Mouse (Mus musculus): ENCODE data around the gene Sf3b1.
A peak's percentile ranks its signal among the peaks of the same experiment; 100 is the strongest.
"Not testable (repeated sequence)": the region's sequence is repeated elsewhere in the genome, so short reads cannot be mapped to it uniquely, and the experiment has no call there.

The Sf3b1 gene

DNA sequence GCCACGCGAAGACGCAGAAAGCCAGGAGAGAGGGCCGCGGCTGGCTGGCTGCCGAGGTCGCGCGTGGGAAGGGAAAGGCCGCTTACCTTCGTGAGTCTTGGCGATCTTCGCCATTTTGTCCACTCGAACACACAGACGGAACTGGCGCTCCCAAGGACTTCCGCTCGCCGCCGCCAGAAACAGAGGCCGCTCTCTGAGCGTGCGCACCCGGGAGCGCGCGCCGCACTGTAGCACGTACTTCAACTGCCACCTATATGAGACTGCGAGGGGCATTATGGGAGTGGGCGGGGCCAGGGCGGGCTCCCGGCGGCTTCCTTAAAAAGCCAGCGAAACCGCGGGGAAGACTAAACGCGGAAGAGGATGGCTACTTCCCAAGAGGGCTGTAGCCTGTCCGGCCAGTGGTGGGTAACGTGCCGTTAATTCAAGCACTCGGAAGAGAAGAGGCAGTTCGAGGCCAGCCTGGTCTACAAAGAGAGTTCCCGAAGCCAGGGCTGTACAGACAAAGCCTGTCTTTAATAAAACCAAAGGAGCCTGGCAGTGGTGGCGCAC is at the start of gene Sf3b1:
TSS of gene Sf3b1 (minus strand) at position 229 of the 549 bp plus-strand sequence.
- peak; percentile 94 for DNase-seq (ENCODE audit: low read depth, low spot score)

DNA sequence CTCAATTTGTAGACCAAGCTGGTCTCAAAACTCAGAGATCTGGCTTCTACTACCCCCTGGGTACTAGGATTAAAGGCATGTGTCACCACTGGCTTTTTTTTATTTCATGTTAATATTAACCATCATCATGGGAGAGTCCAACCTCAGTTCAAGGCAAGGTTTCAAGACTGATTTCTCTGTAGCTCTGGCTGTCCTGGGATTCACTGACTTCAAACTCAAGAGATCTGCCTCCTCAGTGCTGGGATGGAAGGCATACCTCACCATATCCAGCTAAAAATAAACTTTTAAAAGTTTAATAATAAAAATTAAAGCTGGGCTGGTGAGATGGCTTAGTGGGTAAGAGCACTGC is 49.1 kb upstream of the Sf3b1 start:
- DNase-seq (ENCODE audit: low read depth, low spot score), result no peak

DNA sequence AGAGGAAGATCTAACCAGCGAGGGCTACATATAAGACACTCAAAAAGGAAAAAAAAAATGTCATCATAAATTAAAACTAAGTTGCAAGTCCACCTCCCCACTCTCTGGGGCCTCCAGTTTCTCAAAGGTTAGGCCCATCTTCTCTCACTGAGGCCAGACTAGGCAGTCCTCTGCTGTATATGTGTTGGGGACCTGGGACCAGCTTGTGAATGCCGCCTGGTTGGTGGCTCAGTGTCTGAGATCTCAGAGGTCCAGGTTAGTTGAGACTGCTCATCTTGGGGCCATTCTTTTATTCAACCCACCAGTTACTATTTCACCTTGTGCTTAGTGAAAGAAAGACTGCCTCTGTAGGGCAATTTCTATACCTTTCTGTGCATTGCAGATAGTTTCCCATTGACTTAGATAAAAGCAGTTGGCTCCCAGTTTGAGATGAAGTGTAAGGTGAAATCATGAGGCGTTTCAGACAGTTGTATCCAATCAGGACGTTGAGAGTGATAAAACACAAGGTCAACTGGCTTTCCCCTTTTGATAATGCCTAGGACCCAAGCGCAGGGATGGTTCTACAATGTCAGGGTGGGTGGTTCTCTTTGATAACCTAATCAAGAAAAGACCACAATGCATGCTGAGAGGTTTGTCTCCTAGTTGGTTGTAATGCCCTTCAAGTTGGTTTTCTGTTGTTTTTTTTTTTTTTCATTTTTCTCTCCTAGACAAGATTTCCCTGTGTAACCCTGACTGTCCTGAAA is 48.5 kb upstream of the Sf3b1 start:
- no peak for DNase-seq (ENCODE audit: low read depth, low spot score)

DNA sequence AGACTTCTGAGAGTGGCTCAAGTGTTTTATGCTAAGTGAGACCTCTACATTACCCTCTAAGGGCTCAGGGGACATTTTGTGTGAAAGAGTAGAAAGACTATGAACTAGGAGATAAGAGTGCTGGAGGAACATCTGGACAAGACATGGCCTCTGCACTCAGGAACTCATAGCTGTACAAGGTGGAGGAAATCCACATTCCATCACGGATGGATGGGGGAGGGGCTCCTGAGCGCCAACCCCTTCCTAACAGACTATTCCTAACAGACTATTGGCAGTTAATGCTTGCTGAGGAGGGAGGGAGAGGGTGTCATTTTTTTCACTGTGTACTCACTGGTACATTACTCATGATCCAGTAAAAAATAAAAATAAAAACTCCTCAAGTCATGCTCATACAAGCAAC is 47.5 kb upstream of the Sf3b1 start:
- DNase-seq (ENCODE audit: low read depth, low spot score), result no peak

DNA sequence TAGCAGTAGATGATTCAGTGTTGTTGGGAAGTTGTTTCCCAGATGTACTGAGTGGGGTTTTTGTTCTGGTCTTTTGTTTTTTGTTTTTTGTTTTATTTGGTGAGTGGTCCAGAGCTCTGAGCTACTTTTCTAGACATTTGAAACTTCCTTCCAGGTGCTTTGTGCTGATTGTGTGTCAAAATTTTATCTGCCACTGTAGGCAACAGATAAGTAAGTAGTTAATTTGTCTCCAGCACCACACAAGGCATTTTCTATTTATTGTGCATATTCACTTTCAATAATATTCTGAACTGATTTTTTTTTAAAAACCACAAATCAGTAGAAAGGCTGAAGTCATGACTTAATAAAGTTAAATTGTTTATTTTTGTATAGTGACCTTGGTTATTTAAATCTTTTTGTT is 45.0 kb upstream of the Sf3b1 start:
- DNase-seq (ENCODE audit: low read depth, low spot score), result not testable (repeated sequence)

DNA sequence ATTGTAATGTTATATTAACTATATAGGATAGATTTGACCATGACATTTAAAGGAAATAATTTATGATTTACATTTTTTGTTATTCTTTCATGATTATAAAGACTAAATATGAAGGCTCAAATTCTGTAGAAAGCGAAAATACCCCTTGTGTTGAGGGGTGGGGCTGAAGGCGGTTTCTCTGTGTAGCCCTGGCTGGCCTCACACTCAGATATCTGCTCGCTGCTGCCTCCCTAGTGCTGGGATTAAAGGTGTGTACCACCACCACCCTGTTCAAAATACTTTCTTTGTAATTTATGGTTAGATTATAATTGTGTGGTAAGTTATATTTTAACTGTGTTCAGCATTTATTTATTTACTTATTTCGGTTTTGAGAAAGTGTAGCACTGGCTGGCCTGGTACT is 34.5 kb upstream of the Sf3b1 start:
- DNase-seq (ENCODE audit: low read depth, low spot score), result no peak

DNA sequence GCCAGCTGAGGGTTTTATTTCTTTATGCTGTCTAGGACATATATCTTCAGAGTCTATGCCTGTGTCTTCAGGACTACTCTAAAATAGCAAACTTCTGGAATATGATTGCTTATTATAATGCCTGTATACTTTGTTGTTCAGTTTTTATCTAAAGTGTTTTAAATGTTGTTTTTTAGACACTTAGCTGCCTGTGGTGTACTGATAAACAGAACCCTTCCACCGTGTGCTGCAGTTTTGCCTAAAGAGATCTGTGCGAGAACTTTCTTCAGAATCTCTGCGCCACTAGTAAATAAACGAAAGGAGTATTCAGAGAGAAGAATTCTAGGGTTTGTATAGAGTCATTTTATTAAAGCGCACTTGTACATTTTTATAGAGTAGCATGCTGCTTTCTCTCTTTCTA is 33.8 kb upstream of the Sf3b1 start:
- no peak for DNase-seq (ENCODE audit: low read depth, low spot score)

DNA sequence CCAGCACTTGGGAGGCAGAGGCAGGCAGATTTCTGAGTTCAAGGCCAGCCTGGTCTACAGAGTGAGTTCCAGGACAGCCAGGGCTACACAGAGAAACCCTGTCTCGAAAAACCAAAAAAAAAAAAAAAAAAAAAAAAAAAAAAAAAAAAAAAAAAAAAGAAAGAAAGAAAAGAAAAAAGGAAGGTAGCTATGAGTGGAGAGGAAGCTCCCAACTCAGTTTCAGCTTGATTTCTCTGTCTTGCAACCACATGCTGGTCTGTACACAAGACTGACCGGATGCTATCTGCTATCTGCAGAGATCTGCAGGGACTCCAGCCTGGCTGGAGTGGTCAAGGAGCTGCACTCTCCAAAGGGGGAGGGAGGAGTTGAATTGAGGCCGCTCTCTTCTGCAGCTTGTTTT is 31.1 kb upstream of the Sf3b1 start:
- DNase-seq (ENCODE audit: low read depth, low spot score), result not testable (repeated sequence)

DNA sequence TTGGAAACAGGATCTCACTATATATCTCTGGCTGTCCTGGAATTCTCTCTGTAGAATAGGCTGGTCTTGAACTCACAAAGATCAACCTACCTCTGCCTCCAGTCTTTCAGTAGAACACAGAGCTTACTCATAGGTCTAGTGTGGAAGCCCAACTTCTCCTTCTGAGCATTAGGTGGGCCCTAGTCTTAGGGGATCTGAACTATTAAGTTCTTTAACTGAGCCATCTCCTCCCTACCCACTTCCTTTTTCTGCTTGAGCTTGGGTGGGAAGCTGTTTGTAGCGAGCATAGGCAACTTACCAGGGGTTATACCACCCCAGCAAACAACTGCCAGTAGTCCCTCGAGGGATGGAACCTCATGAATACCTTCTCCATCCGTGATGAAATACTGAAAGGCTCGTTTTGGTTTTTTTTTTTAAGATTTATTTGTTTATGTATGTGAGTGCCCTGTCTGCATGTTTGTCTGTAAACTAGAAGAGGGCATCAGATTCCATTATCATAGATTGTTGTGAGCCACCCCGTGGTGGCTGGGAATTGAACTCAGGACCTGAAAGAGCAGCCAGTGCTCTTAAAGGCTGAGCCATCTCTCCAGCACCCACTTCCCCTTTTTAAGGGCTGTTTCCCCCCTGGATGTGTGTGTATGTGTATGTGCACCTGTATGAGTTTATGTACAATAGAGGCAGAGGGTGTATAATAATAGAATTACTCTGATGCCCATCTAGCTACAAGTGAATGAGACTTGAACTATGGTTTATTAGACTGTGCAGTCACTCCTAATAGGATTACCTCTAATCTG is 28.2 kb upstream of the Sf3b1 start:
- no peak for DNase-seq (ENCODE audit: low read depth, low spot score)

DNA sequence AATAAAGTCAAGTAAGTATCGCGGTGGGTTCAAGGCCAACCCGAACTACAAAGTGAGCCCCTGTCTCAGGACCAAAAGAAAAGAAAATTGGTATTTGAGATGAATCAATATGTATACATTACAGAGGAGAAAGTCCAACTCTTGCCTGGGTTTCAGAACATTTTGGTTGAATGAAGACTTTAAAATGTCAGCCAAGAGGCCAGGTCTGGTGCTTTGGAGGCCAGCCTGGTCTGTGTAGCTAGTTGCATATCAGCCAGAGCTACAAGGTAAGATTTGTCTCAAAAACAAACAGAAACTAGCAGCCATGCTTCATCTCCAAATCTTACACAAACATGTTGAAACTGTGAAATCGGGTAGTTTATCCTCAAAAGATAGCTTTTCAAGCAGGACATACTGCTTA is 26.3 kb upstream of the Sf3b1 start:
- DNase-seq (ENCODE audit: low read depth, low spot score), result no peak

DNA sequence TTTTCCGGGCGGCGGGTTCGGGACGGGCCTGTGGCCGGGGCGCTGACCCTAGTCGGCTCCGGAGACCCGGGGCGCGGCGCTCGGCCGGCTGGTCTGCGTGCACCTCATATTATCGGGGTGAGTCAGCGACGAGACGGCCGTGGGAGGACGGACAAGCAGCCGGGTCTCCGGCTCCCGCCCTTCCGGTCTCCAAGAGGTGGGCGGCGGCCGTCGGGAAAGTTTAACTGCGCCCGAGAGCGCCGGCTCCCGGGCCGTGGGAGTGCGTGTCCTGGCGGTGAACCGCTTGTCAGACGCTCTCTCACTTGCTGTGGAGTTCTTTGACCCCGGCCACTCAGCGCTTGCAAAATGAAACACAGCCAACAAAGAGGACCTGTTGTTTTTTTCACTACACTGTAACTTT is 25.7 kb upstream of the Sf3b1 start:
- no peak for DNase-seq (ENCODE audit: low read depth, low spot score)

DNA sequence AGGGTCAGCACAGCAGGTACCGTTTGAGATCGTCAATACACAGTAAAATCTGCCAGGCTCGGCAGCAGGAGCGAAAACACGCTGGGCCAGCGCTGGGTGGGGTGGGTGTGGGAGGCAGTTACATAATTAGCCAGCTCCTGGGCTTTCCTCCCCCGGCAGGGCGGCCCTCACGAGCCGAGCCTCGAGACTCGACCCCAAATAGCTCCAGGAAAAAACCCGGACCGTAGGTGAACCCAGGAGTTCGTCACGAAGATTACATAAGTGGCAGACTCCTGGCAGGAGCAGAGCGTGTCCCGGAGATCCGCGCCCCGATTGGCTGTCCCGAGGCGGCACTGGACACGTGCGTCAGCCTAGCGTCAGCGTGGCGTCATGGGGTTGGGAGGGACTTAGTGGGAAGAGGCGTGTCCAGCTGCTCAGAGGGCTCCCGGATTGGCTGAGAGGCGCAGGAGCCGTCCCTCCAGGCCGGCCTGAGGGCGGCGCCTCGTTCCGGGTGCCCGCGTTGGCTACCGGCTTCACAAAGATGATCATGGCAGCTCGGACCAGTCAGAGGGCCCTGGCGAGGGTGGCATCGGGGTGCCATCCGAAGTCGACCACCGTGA is 25.2 kb upstream of the Sf3b1 start, which contains the start of gene Coq10b:
TSS of gene Coq10b (plus strand) at position 416 of the 599 bp plus-strand sequence.
- peak; percentile 98 for DNase-seq (ENCODE audit: low read depth, low spot score)

DNA sequence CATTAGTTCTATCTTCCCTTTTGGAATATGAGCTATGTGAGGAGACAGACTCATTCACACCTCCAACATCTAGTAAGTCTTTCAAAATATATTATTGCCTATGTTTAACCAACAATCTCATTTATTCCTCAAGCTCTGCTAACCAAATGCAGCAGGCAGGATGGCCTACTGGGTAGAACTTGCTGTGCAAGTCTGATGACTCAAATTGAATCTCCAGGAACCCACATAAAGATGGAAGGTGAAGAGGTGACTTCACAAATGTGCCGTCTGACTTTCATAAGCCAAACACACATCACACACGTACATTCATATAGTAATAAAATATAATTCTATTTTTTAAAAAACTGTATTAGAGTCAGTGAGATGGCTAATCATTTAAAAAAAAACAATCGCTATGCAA is 24.4 kb upstream of the Sf3b1 start:
- DNase-seq (ENCODE audit: low read depth, low spot score), result no peak

DNA sequence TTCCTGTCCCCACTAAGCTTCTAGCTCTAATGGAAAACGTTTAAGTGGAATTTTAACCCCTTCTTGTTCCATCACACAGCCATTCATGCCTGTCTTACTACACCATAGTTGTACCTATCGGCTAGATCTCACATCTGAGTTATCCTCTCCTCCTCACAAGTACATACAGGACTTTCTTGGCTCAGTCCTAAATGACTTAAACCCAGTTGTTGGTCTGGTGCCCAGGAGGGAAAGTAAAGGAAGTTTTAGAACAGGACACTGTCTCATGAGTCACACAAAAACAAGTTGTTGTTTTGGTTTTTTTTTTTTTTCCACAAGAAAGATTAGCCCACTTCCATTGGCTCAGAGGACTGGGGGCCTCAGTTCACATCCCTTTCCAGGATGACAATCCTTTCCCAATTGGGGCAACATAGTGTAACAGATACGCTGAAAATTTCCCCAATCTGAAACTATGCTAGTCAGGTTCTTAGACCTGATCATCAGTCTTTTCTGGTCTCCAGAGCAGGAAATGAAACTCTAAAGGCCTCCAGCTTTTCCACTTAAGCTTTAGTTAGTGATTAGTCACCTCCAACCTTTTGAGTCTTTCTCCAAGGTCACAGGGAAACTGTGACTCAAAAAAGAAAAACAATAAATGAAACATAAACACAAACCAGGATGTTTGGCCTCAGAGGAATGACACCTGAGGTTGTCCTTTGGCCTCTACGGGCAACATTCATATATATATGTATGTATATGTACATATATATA is 21.7 kb upstream of the Sf3b1 start:
- no peak for DNase-seq (ENCODE audit: low read depth, low spot score)

DNA sequence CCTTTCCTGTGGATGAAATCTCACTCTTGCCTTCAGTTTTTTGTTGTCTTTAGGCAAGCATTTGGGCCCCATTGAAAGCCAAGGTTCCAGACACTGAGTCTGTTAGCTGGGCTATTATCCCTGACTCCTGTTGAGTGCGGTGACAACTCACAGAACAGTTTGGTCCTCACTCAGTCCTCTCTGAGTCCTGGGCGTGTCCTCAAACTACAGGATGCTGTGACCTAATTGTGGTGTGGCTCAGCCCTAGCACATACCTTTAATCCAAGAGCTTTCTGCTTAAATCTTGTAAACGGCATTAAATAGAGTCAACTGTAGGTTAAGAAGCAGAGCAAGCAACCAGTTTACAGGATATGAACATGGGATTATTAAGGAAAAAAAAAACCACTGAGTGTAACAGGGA is 15.9 kb upstream of the Sf3b1 start:
- no peak for DNase-seq (ENCODE audit: low read depth, low spot score)

DNA sequence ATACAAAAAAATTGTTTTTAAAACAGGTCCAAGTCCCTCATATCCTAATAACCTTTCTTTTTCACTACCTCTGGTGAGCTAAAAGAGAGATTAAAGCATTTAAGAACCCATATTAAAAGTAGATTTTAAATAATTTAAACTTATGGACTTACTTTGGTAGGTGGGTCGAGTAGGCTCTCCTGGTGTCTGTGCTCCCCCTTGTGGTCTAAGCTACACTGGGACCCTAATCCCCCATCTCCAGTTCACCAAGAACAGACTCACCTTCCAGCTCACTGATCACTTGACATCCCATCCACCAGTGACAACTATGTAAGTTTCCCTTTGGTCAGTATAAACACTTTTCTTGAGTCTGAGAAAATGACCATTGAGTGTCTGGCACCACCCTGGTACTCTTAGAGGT is 15.0 kb upstream of the Sf3b1 start:
- no peak for DNase-seq (ENCODE audit: low read depth, low spot score)

DNA sequence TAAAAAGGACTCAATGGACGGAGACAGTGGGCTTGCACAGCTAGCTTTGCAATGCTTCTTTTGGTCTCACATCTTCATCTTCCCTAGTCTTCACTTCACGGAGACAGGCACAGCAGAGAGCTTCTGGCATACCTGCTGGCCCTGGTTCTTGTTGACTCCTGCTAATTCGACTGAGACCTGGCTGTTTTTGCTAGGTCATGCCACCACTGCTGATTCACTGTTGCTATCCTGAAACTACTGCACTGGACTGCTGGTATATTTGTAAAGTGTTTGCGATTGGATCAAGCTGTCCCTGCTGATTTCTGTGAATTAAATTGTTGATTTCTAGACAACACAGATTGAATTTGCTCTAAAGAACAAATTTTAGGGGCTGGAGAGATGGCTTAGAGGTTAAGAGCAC is 14.4 kb upstream of the Sf3b1 start:
- DNase-seq (ENCODE audit: low read depth, low spot score), result no peak

DNA sequence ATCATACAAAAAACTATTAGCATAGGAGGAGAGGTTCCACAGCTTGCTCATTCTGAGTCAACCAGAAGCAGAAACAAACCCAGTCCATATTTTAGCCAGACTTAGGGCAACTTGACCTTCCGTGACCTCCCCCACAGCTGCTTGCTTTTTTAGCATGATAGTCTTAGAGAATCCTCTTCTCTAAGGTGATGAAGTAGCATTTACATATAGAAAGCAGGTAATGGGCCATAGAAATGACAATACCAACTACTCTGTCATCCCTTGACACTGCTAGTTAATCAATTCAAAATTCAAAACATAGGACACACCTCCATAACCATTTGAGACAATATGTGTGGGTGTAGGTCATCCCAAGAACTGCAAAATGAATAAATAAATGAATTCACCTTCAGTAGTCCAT is 12.7 kb upstream of the Sf3b1 start:
- no peak for DNase-seq (ENCODE audit: low read depth, low spot score)

DNA sequence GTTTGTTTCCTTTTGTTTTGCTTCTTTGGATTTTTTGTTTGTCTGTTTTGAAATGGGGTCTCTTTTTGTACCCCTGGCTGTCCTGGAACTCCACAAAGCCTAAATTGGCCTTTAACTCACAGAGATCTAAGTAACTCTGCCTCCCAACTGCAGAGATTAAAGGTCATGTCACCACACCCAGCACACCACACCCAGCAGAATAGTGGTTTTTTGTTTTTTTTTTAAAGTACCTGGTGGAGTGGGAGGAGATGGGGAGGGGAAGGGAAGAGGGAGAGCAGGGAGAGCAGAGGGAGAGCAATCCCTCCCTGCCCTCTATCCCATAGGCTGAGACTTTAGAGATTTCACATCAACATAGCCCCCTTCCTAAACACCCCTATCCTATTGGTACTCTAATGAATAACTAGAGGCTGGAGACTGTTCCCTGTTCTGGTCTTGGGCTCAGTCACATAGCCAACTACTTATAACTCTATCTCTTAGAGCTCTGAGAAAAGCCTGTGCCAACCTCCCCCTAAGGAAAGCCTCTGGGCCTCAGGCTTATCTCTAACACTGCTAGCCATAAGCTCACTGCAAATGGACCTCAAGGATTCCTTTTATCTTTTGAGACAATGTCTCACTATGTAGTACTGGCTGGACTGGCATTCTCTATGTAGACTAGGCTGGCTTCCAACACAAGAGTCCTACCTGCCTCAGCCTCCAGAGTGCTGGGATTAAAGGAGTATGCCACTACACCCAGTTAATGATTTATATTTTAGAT is 3.9 kb upstream of the Sf3b1 start:
- DNase-seq (ENCODE audit: low read depth, low spot score), result no peak

DNA sequence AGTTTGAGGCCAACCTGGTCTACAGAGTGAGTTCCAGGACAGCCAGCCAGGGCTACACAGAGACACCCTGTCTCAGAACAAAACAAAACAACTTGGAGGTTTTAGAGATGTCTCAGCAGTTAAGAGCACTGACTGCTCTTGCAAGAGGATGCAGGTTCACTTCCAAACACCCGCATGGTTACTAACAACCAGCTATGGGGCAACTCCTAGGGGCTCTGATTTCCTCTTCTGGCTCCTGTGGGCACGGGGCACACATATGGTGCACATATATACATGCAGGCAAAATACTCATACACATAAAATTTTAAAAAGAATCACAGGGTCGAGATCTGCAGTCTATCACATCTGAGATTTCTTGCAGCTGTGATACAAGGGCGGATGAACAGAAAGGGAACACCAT is 2.2 kb upstream of the Sf3b1 start:
- no peak for DNase-seq (ENCODE audit: low read depth, low spot score)
